Mouse (Mus musculus): ENCODE measurements around the gene Sumo1.

The Sumo1 gene

DNA sequence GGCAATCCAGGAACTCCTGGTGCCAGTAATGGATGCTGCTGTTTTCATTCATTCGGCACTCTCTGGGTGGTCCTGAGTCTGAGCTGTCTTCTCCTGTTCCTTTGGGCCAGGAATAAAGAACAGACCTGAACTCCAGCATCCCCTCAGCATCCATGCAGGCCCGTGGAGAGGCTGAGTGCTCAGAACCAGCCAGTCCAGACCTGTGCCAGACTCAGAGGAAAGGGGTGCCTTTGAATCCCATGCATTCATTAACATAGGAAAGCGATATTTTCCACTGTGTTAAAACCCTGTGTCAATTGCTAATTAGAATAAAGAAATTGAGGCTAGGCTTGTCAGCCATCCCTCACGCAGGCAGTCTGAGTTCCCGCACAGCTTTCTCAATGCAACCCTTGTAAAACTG, 116.9 kb downstream of the Sumo1 start:
- no peak for DNase-seq (ENCODE audit: extremely low spot score, low read depth, low spot score)

DNA sequence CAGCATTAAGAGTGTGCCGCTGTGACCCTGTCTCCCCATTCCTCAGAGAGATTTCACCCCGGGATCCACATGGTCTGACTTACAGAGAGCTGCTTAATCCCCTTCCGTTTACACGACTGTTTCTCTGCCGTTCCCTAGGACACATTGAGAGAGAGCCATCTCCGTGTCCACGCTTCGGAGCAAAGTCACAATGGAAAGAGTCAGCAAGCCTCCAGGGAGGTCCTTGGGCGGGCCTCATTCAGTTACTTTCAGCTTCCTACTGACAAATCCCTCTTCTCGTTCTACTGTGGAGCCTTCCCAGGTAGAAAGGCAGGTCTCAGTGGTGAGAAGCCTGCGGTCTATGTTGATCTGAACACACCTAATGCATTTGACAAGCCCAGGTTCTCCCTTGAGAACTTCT, 119.6 kb downstream of the Sumo1 start:
- DNase-seq (ENCODE audit: extremely low spot score, low read depth, low spot score): no peak

DNA sequence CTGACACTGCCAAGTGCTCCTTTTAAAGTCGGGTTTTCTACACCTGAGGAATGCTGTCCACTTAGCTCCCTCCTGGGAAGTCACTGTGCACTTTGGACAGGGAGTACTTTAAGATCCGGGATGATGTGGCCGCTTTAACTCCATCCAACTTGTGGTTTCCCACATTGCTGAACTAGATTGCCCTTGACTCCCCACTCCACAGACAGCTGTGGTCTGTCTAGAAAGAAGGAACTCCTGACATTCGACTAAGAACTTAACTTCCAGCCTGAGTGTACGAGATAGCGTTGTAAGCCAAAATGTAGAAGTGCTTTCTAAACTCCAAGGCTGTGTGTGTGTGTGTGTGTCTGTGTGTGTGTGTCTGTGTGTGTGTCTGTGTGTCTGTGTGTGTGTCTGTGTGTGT, 120.4 kb downstream of the Sumo1 start:
- DNase-seq (ENCODE audit: extremely low spot score, low read depth, low spot score): no peak

DNA sequence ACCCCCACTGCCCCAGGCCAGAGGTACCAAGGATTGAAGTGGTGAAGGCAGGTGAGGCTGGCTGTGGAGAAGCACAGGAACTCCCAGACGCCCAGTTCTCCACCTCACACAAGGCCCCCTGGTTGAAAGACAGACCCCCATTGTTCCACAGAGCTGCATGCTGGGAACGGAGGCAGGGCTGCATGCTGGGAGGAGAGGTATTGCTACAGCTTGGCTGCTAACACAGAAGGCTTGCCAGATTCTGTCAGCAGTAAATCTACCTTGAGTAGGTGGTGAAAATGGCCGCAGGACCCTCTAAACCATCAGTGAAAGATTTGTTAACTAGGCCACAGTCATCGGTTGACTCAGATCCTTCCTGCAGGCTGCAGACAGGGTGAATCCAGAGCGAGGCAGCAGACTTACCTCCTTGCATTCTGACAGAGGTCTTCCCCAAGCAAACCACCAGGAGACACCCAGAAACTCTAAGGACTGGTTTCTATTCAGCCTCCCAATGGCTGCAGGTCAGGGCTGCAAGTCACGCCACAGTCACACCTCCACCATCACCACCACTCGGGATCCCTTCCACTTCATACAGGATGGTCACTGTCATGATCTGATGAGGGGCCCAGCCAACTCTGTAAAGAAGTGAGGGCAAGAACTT, 121.5 kb downstream of the Sumo1 start:
- peak; percentile 26 for DNase-seq (ENCODE audit: extremely low spot score, low read depth, low spot score)

DNA sequence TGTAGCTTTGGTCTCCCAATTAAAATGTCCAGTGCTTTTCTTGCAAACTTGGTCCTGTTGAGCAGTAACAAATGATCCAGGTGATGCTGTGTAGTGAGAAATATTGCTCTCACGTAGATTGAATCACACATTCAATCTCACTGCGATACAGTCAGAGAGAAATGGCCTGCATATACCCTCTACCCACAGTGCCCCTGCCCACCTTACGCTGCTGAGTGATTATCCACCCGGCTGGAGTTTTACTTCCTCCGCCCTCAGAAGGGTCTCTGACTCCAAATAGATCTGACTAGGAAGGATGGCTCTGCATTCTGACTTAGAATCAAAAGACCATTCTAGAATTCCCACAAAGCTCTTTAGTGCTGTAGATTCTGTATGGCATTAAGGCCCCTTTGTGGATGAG, 122.1 kb downstream of the Sumo1 start:
- DNase-seq (ENCODE audit: extremely low spot score, low read depth, low spot score): no peak

DNA sequence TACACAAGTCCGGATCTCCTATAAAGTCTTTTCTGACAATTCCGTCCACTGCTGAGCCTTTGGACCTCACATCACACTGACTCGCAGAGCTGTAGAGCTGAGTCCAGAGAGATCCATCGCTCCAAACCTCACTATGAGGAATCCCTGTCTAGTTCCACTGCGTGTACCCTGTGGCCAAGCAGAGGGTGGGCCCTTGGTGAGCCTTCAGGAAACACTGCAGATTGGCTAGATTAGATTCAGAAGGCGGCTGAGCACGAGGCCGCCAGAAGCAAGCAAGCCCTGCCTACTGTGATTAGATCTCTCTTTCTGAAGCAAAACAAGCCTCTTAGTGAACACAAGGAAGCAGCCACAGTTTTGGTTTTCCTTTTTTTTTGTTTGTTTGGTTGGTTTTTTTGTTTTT, 126.7 kb downstream of the Sumo1 start:
- DNase-seq (ENCODE audit: extremely low spot score, low read depth, low spot score): no peak

DNA sequence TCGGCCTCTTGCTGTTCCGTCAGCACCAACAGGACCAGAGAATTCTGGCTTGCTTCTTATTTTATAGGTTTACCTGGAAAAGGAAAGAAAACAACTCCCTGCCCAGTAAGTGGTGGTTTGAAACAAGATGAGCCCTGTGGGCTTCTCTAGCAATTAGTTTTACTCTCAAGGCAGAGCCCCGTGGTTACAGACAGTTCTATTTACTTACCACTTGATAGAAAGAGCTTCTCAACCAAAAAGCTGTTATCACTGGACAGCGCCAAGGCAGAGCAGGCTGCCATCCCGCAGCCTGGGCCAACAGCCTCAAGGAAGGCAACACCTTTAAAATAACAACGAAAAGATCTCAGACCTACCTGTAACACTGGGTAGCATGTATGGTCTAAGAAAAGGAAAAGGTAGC, 128.4 kb downstream of the Sumo1 start:
- DNase-seq (ENCODE audit: extremely low spot score, low read depth, low spot score): no peak

DNA sequence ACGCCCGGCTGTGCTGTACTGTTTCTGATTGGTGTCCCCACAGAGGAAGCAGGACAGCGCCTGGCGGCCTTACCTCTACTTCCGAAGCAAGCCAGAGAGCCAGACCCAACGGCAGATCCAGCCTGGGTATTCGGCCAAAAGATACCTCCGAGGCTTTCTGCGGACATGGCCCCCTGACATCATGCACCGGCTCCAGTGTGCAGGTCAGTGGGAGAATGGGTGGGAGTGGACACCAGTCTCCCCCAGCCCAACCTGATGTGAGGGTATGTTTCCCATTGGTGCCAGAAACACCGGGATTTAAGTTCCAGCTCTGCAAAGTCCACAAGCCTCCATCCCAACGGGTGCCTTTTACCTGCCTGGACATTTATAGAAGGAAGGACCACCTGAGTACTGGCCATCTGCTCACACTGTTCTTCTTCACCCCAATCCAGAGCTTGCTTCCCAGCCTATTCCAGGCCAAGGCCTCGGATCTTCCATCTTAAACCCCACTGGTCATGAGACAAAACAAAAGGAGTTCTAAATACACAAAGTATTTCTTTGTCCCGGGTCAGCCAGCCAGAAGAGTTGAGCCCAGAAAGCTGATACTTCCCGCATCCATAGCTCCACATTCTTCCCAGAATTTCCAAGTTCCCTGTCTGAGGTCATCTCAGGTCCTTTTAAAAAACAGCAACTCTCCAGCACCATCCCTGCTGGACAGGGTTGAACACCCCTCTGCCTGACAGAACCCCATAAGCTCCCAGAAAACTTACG, 129.2 kb downstream of the Sumo1 start:
- no peak for DNase-seq (ENCODE audit: extremely low spot score, low read depth, low spot score)

DNA sequence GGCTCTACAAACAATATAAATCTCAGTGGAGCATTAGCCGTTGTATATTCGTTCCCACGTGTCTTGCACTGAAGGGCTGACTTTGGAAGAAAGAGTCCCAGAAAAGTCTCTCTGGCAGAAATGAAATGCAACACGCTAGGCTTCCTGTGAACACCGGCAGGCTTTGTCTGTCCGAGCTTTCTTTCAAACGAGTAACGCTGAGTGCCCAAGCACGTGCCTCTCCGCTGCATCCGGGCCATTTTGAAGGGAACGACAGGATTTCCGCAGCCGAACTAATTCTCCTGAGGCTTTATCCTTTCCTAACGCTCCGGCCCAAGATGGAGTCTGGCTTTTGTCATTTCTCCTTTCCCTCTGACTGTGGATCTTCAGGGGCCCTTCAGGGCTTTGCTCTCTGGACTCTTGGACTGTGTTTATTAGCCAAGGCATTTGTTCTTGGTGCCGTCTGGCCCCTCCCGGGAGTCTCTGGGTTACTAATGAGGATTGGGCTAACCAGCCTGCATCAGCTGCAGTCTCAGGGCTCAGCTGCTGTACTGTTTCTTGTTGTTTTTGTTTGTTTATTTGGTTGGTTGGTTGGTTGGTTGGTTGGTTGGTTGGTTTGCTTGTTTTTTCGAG, 130.0 kb downstream of the Sumo1 start:
- DNase-seq (ENCODE audit: extremely low spot score, low read depth, low spot score): no peak

DNA sequence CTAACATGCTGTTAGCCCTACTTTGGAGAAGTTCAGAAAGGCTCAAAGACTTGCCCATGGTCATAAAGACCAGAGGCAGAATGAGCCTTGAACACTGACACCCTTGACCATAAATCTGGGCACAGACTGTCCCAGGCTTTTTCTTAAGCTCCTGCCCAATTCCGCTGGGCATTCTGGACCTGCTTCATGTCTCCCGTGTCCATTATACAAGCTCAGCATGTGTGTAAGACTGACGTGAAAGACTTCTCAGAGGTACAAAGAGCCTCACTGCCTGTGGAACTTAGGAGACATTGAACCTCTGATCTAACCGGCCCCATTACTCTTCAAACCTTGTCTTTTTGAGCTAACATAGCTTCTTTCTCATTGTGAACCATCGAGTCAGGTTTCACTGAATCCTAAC, 132.3 kb downstream of the Sumo1 start:
- DNase-seq (ENCODE audit: extremely low spot score, low read depth, low spot score): no peak

Data from hindlimb bud, embryonic 11.5 days (tissue).